Mouse (Mus musculus) ES-E14 (cell line): ENCODE measurements around the gene Gatad2a.

ENCODE experiments used
- CHD2 ChIP-seq: IDR thresholded peaks from 2 replicates; pipeline ENCODE4 v1.6.1; 2014; ENCODE audit warnings: mild to moderate bottlenecking, low read depth, low read length, inconsistent platforms
- HCFC1 ChIP-seq: IDR thresholded peaks from 2 replicates; pipeline ENCODE4 v1.6.1; 2012; ENCODE audit warnings: low read length, inconsistent platforms, borderline replicate concordance; ENCODE audit not compliant: insufficient read depth
- MAFK ChIP-seq: IDR thresholded peaks from 2 replicates; pipeline ENCODE4 v1.6.1; 2014; ENCODE audit warnings: mild to moderate bottlenecking, low read depth, low read length, inconsistent platforms; ENCODE audit not compliant: insufficient read depth
- ZC3H11A ChIP-seq: IDR thresholded peaks from 2 replicates; pipeline ENCODE4 v1.6.1; 2012; ENCODE audit warnings: low read depth, mild to moderate bottlenecking, inconsistent platforms, low read length, borderline replicate concordance
- ZNF384 ChIP-seq: IDR thresholded peaks from 2 replicates; pipeline ENCODE4 v1.6.1; 2012; ENCODE audit warnings: low read depth, low read length, inconsistent platforms

DNA sequence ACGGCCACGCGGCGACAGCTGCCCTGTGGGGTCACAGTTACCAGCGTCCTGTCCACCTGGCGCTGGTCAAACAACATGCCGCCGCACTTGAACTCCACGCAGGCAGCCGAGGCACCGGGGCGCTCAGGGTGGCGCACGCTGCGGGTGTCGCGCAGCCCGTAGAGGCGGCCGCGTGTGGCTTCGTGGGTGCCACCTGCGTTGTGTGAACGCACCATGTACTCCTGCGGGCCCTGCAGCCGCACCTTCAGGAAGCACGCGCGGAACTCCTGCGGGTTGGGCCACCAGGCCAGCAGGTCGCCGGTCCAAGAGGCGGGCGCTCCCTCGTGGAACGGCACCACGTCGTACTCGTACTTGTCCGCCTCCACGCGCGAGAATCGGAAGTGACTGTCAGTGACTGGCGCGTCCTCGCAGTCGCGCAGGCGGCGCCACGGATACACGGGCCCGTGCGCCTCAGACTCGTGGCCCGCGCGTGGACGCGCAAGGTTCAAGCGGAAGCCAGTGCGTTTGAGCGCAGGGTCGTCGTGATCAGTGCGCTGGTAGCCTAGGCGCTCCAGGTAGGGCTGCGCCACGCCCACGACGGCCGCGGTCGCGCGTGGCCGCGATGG is 114.8 kb downstream of the Gatad2a start:
- TF ChIP-seq ZNF384 (no peak), CHD2 (no peak), ZC3H11A (no peak), MAFK (no peak), HCFC1 (no peak)
